Mouse (Mus musculus) heart, postnatal 4 days (tissue): Measurements from ENCODE around the gene Epb41. TPM values are rescaled to one million over a fixed set of nuclear protein-coding genes. Genes with fewer than 3 reads are reported as not detected.

Experiments used
- DNase-seq: peaks from one replicate; pipeline ENCODE4 v3.0.0; 2021
- total RNA-seq, 2 experiments: library from RNA; stranded (reverse); gene quantifications; 2 replicates each; pipeline ENCODE4 v1.2.3; 2021

The Epb41 gene
- total RNA-seq, 2 experiments from 2014 or later, result 88.1 to 142 TPM

DNA sequence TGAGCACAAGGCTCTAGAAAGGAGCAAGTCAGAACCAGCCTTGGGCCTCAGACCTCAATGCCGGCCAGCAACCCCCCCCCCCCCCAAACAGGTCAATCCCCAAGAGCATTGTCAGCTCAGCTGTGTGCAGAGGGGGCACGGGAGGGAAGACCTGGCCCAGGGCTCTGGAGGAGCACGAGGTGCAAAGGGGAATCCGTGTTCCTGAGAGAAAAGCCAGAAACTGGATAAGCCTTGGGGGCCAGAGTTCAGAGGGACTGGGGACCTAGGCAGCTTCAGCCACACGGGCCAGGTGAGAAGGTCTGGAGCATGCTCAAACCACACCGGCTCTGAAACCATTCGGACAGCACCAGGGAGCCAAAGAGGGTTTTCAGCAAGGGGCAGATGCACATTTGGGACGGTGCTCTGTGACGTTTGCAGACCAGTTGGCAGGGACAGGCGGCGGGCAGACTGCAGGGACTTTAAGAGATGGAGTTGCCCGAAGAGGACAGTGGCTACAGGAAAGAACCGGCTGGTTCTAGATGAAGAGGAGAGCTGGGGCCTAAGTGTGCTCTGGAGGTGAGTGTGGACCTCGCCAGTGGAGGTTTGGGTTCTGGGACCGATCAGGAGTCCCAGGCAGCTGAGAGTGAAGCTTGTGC, 155.5 kb downstream of the Epb41 start:
- no peak for DNase-seq

DNA sequence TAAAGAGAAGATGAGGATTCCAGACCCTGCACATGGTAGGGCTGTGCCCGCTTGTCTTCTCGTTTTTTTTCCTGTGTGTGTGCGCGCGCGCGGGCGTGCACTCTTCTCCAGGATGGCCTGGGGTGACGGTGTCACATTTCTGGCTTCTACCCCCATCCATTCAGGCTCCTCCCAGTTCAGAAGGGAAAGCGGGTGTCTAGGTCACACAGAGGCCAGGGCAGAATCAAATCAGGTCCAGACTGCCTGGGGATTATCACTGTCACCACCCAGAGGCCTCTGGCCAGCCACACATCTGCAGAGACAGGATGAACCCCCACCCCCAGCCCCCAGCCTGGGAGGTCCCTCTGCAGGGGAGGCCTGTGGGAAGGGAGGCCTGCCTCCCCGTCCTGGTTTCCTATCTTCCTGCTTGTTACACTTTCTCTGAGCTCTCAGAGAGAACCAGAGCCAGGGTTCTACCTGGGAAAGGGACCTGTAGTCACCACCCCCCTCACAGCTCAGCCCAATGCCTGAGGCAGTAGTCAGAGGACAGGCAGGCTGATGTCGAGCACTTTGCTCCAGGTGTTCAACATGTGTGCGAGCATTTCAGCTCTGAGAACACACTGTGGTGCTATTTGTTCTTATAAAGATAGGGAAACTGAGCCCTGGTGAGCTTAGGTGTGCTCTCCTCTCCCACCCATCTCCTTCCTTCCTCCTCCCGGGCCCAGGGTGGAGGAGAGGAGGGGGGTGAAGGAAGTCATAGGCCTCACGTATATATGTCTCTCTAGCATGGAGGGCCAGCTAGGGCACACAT, 156.2 kb downstream of the Epb41 start:
- DNase-seq, result peak; percentile 56

DNA sequence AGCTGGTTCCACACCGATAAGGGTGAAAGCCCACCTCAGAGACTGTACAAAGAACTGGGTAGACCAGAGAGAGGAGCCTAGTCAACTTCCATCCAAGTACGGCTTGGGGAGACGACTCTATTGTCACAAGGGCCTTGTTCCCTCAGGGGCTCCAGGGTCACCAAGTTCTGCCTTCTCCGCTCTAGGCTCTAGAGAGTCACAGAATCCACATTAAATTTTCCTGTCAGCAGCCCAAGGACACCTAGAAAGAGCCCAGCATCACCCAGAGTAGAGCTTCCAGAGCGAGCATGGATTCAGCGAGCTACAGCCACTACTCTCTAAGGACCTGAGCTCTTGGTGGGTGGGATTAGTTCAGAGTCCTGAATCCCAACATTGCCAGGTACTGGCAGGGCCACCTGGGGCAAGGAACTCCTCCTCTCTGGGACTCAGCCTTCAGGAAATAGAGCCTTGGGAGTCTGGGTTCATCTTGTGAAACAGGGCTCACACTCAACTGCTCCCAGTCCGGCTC, 157.0 kb downstream of the Epb41 start:
- no peak for DNase-seq

DNA sequence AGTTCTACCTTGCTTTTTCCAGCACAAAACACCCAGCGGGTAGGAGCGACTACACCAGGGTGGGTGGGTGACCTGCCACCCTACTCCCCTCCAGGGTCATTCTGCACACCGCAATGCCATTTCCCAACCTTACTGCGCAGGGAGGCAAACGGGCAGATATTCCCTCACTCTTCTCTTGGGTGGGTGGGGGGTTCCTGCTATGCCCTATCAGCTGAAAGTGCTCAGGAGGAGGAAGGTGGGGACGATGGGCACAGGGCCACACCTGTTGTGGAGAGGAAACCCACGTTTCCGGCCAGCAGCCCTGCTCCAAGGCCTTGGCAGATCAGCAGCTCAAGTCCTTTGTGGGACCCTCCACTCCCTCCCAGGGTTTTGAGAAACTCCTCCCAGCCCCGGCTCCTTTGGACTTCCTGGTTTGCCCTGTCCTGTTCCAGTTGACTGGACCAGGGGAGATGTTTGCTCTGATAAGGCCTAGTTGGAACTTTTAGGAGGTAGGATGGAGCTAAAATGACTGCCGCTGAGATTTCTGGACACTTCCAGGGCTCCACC, 158.0 kb downstream of the Epb41 start:
- DNase-seq, result peak; percentile 19

DNA sequence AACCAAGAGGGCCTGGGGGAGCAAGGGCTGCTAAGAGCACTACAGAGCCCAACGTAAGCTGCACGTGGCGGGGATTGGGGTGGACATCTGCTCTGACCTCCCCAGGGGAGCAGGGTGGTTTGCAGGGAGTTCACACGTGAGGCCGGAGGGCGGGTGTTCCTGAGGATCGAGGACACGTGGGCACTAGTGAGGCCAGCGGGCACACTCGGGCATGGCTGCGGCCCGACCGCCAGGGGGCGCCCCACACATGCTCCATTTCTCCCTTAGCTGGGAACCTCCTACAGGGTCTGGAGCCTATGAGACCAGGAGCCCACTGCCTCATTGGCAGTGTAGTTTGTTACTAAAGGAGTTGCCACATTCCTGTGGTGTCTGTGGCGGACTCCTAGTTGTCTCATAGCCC, 158.7 kb downstream of the Epb41 start:
- peak; percentile 90 for DNase-seq

DNA sequence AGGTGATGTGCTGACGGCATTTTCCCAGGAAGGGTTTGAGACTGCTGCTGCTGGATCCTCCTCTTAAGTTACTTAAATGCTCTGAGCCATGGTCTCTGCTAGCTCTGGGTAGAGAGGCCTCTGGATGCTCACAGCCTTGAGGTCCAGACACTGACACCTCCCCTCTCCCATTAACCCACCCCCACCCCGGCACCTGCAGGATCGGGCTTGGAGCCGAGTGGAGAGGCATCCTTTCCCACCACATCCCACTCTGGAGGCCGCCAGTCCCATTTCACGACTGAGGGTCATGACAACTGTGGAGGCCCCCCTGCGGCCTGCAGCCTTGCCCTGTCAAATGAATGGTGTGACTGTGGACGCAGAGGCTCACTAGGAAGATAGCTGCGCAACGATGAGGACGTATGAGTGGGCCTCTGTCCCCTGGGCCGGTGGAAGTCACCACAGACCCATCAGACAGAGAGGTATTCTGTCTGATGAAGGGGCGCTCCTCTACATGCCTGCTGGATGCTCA, 159.2 kb downstream of the Epb41 start:
- no peak for DNase-seq

DNA sequence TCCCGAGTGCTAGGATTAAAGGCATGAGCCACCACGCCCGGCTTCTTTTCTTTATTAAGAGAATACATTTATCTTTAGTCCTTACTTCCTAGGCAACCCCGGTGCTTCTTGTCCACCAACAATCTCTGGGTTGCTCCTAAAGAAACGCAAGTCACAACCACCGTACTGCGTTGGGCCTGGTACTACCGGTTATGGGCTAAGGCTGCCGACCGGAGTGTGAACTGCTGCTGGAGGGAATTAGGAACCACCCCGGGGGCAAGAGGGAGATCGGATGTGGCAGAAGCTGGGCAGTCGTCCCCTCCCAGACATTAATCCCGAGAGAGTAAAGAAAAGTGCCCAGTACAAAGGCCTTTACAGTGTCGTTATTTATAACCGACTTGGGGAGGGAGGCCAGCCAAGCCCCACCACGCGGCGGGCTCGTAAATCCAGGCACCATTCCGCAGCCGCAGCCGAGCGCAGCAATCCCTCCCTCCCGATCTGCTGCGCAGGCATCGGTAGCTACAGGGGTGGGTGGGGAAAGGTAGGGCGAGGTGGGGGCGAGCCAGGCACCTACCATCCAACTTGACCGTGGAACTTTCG, 160.1 kb downstream of the Epb41 start:
- DNase-seq, result peak; percentile 51

DNA sequence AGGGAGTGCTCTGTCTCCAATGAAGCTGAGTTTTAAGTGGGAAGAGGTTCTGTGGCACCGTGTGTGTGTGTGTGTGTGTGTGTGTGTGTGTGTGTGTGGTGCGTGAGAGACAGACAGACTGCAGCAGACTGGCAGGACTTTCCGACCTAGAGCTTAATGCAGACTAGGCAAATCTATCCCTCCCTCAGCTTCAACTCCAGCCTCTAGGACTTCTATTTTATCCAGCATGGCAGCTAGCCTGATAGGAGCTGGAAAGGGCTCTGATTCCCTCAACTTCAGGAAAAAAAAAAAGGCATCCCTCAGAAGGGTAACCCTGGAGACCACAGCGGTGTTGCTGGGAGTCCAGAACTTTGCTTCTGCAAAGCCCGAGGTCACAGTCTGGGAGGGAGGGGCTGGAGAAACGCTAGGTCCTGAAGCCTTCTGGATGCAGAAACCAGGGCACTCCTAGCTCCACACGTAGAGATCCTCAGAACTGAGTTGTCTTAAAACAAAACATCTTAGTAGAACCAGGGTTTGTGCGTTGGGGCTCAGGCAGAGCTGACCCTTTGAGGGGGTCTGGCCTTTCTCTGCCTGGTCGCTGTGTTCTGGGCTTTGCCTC, 161.0 kb downstream of the Epb41 start:
- DNase-seq, result no peak

DNA sequence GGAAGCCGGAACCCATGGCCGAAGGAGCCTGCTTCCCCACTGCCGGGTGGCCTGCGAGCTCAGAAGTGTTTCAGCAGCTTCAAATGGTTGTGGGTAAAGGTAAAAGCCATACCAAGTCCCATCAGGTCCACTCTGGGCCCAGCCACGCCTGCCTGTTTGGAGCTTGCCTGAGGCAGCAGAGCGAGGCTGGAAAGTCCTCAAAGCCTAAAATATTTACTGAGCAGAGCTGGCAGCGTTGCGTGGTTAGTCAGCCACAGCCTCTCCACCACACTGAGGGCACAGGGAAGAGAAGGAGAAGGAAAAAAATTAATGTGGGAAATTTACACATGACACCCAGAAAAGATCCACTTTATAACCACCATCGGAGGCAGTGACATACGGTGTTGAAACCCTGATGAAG, 161.6 kb downstream of the Epb41 start:
- DNase-seq, result no peak

DNA sequence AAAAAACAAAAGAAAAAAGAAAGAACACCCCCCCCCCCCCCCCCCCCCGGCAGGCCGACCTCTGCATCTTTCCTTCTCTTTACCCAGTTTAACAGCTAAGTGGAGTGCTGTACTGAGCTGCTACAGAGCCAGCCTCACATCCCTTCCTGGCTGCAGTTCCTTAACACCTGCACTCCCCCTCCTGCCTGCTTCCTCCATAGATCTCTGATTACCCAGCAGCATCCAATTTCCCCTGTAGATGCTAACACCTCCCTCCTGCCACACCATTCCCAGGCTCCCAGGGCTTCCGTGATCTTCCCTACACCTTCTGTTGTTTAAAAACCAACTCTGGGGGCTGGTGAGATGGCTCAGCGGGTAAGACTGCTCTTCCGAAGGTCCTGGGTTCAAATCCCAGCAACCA, 163.6 kb downstream of the Epb41 start:
- DNase-seq, result no peak

DNA sequence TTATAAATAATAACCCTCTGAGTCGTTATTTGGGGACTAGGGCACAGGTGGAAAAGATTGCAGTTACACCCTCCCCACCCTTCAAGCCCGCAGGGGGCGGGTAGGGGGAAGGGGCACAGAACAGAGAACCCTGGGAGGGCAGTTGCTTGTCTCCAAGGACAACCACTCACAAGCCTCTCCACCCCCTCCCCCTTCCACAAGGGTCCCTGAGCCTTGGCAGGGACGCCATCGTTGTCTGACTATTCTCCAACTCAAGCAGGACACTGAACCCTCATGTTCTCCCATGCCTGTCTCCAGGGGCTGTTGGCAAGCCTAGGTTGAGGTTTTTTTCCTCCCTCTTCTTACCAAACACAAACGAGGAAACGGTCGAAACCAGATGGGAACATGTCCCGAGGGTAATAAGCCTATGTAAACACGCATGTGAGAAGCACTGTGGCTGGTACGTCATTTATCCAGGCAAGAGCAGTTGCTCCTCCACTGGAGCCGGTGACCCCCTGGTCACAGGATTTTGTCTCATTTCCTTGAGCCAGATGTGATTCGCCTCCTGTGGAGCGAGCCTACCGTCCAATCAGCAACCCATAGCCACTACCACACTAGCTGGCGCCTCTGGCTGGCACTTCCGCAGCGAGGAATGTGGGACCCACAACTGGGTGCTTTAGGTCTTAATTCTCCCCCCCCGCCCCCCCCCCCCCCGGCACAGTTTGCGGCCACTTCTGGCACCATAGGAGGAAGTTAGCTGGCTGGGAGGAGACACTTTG, 164.7 kb downstream of the Epb41 start:
- DNase-seq, result peak; percentile 39

DNA sequence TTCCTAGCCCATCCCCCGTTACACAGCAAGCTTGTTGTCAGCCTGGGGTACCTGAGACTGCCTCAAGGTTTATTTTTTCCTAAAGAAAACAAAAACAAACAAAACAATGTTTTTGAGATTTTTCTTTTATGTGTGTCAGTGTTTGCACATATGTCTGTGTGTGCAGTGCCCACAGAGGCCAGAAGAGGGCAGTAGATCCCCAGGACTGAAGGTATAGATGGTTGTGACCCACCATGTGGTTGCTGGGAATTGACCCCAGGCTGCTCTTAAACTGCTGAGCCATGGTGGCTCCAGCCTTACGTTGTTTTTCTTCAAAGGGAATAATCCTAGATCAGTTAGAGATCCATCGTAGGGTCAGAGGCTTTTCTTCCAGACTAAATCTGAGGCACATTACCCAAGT, 167.2 kb downstream of the Epb41 start:
- no peak for DNase-seq

DNA sequence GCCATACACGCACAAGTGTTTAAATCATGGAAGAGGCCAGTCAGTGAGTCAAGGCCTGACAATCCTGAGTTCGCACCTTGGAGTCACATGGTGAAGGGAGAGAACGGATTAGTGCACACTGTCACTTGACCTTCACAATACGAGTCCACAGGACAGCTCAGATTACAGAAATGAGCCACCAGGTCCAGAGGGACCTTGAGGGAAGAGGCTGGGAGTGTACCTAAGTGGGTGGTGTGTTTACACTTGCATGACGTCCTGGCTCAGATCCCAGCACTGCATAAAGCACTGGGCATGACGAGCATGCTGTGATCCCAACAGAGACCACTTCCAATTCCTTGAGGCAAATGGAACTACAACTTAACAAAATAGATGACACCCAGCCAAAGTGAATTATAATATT, 168.7 kb downstream of the Epb41 start:
- DNase-seq, result no peak

DNA sequence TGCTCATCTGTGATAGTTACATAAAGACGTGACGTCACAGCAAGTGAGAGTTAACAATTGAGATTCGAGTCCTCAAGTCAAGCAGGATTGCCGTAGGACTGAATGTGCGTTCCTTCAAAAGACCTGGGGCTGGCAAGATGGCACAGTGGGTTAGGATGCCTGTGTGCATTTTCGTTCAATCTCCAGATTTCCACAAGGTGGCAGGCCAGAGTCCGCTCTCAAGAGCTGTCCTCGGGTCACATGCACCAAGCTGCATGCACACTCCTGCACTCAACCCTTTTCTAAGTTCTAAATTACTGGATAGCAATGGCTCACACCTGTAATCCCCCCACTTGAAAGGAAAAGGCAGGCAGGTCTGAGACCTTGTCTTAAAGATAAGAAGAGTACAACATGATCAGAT, 170.6 kb downstream of the Epb41 start:
- DNase-seq, result peak; percentile 69

DNA sequence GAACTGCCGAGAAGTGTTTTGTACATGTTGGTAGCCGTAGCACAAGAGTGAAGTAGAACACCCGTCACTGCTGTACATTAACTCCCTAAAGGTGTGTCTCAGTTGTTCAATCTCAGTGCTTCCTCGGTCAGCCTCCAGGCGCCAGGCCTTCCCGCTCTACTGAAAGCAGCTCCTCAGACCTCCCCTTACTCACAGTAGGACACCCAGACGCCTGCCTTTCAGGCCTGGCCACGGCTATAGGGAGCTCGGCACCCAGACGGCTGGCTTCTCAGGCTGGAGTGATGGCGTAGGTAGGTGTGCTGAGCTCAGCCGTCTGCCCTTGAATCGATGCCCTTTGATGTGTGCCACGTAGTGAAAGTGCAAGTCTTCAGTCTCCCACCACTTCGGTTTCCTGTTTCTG, 174.0 kb downstream of the Epb41 start:
- no peak for DNase-seq

DNA sequence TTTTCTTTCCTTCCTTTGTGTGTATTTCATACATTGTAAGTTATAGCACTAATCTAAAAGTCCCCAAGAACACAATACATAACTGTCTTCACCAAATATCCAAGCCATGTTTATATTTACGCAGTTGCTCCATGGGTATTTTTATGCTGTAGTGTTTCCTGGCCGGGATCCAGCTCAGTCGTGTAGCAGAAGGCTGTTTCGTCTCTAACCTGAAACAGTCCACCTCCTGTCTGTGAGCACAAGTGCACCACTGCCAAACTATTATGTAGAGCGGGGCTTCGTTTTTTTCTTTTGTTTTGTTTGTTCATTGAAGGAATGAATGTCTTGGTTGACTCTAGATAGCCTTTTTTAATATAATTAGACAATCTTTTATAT, 176.0 kb downstream of the Epb41 start:
- peak; percentile 69 for DNase-seq

DNA sequence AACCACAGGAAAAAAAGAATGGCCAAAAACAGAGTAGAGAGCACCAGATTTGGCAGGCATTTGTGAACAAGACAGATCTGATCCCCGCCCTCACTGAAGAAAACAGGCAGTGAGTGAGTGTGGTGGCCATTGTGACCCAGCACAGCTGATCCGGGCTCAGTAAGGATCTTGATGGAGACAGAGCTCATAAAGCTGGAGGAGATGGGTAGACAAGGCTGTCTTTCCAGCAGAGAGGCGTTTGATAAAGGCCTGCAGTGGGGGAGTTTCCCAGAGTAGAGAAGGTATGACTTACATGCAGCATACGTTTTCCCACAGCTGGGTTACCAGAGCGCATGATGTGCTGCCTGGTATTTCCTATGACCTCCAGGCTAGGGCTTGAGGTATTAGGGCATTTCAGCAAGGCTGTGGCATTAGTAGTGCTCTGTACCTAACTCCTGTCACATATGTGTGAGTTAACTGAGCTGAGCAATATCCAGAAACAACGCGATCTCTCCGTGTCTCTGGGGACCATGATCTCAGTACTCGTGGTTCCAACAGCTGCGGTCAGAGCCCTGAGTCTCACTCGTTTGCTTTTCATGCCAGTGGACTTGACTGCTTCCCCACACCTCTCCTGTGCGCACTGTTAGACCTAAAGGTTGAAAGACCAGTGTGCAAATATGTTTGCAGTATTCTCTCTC, 176.5 kb downstream of the Epb41 start:
- DNase-seq, result no peak

DNA sequence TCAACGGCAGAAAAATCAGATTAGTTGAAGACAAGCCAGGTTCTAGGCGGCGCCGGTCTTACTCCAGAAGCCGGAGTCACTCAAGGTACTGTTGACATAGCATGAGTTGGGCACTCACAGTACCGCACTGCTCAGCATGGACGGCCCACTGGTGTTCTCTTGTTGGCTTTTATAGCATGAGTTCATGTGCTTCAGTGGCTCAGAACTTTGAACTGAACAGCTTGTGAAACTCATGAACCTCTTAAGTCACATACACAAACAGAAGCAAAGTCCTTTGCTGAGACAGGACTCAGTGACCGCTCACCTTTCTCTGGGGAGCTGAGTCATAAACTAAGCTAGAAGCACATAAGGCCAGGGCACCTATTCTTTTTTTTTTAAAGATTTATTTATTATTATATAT, 177.3 kb downstream of the Epb41 start:
- DNase-seq, result no peak

DNA sequence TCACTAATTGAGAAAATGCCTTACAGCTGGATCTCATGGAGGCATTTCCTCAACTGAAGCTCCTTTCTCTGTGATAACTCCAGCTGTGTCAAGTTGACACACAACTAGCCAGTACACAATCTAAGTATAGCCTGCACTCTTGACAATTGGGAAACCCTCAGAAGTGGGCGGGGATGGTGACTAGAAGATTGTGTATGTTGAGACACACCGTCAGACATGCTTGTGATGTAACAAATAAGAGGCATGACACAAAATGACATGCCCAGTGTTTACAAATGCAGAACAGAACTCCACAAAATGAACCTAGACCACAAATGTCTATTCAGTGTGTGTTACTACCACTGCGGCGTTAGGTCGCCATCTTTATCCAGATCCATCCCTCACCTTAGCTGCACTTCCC, 178.0 kb downstream of the Epb41 start:
- DNase-seq, result no peak

DNA sequence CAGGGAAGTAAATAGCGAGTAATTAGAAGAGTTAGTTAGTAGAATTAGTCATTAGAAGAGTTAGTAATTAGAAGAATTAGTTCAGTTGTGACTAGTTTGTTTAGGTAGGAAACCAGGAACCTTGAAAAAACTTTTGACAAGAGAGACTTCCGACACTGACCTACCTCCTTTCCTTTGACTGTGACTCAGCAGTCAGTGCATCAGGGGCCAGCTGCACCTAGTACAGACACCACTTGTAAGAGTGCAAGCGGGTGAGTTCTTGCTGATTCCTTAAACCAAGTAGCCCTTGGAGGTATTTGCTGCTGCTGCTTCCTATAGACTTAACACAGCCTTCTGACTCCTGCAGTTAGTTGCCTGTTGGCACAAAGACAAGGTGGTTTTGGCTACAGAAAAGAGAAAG, 184.4 kb downstream of the Epb41 start:
- DNase-seq, result no peak

DNA sequence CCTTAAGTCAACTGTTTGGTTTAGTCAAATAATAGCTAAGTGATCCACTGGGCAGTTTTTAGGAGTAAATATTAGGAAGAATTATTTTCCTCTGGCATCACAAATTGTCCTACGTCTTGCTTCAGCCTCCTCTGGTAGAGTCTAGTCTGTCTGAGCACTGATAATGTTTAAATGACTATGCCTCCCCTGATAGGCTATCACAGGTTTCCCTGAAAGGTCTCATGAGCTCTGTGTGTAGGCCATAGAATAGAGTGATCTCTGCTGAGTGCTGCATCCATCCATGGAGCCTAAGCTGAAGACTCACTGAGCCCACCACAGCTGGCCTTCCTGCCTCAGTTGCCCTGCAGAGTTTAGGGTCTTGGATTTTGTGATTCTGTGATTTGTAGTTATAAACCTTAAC, 186.6 kb downstream of the Epb41 start:
- no peak for DNase-seq

DNA sequence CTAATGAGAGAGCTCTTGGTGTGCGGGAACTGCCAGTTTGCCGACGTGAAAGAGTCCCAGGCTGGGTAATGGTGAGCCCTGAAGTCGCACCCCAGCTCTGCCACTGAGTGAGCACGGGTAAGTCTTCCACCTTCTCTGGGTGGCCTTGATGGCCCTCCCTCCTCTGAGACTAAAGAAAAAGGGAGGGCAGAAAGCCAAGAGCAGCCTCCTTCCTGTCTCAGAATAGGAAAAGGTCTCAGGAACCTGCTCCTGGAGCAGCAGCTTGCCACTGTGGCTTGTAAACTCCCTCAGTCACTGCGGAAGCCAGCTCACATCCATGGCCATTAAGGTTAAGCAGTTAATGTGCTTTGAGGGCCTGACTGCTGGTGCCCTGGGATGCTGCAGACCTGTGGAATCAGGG, 189.7 kb downstream of the Epb41 start:
- no peak for DNase-seq
